Mouse (Mus musculus) cerebellum, adult 2 months (tissue): ENCODE results near the gene Gm26920.

Experiments used
- CTCF ChIP-seq: fragments of 200-500 bp; IDR thresholded peaks from 2 replicates; pipeline ENCODE4 v1.5.1; 2011; ENCODE audit warnings: low read depth, mild to moderate bottlenecking, control low read depth, low read length, moderate library complexity, borderline replicate concordance; ENCODE audit not compliant: insufficient read depth
- POLR2A ChIP-seq: fragments of 200-500 bp; IDR thresholded peaks from 2 replicates; pipeline ENCODE4 v1.6.1; 2011; ENCODE audit warnings: low read length, control low read depth, borderline replicate concordance; ENCODE audit not compliant: insufficient read depth

GRCm38 (mm10) chr7:30030677-30031076 is 59.5 kb downstream of the Gm26920 start:
- no peak for TF ChIP-seq POLR2A
- no peak for TF ChIP-seq CTCF
